Mouse (Mus musculus): ENCODE results near the gene Reep6. TPM values are rescaled to one million over a fixed set of nuclear protein-coding genes. Genes with fewer than 3 reads are reported as not detected.

Gene Reep6
- total RNA-seq (2012; rRNA removed): 13.3 and 21.8 TPM in 2 replicates

GRCm38 (mm10) chr10:80329273-80330081 is at the start of gene Reep6, which contains the start of gene Pcsk4:
Gene Reep6, plus strand, starts transcription at chr10:80329953.
Gene Pcsk4, minus strand, starts transcription at chr10:80329498.
- Histone ChIP-seq H3K27ac (ENCODE audit: insufficient read depth, low read depth, low read length, poor library complexity, severe bottlenecking) (no peak within 1 kb of the TSS), H3K4me3 (ENCODE audit: insufficient read depth in 1 of 2, low read depth in 1 of 2, low read length in 2 of 2, poor library complexity in 1 of 2, severe bottlenecking in 1 of 2) (peak within 1 kb of the TSS; percentile 76 to 93), H3K9ac (ENCODE audit: insufficient read depth, low read depth, low read length, poor library complexity, severe bottlenecking) (peak within 1 kb of the TSS; percentile 82), H3K36me3 (ENCODE audit: control insufficient read depth, insufficient read depth, low read length, poor library complexity, severe bottlenecking) (no peaks in the 10 kb centered on the region; the same call in 1 of the 2 replicates), H3K9me3 (ENCODE audit: control insufficient read depth, insufficient read depth, low read depth, low read length) (no peaks in the 10 kb centered on the region), H3K4me1 (ENCODE audit: control insufficient read depth in 2 of 2, insufficient read depth in 2 of 2, low read length in 2 of 2, poor library complexity in 1 of 2) (peaks cover 0 to 21% of the 10 kb centered on the region in 2 experiments; a peak in 2 of 4 replicates)
- TF ChIP-seq HCFC1 (IDR thresholded peaks at IDR 0.05; ENCODE audit: borderline replicate concordance, insufficient read depth, low read length): 0 out of 2 replicates have a peak, but pooled peaks have one; percentile 22
- no peak for TF ChIP-seq MAFK (IDR thresholded peaks at IDR 0.05; ENCODE audit: insufficient read depth, low read depth, low read length)
- TF ChIP-seq CHD2 (IDR thresholded peaks at IDR 0.05; ENCODE audit: low read depth, low read length): peak; percentile 67; the same call in 1 of the 2 replicates
- DNase-seq (ENCODE audit: low read depth, low spot score): peak; percentile 100
- in situ Hi-C loops (cut with MboI; ENCODE audit: low sequenced_read_pairs in 2 of 2, unreplicated experiment in 2 of 2): no loop called here

GRCm38 (mm10) chr10:80281304-80281703 is 48.4 kb upstream of the Reep6 start:
- no peak overlapping the region; the same call in 1 of the 2 replicates for H3K9ac ChIP-seq (ENCODE audit: insufficient read depth, low read depth, low read length, poor library complexity, severe bottlenecking)
- no peak overlapping the region for H3K4me3 ChIP-seq (ENCODE audit: insufficient read depth in 1 of 2, low read depth in 1 of 2, low read length in 2 of 2, poor library complexity in 1 of 2, severe bottlenecking in 1 of 2)
- TF ChIP-seq ZNF384 (IDR thresholded peaks at IDR 0.05; ENCODE audit: low read depth, low read length): no peak
- peaks cover 85% of the 10 kb centered on the region for H3K36me3 ChIP-seq (ENCODE audit: control insufficient read depth, insufficient read depth, low read length, poor library complexity, severe bottlenecking)
- in situ Hi-C loops (cut with MboI; ENCODE audit: low sequenced_read_pairs in 2 of 2, unreplicated experiment in 2 of 2): no loop called here
- no peaks in the 10 kb centered on the region for H3K9me3 ChIP-seq (ENCODE audit: control insufficient read depth, insufficient read depth, low read depth, low read length)
- no peak overlapping the region for H3K27ac ChIP-seq (ENCODE audit: insufficient read depth, low read depth, low read length, poor library complexity, severe bottlenecking)
- H3K4me1 ChIP-seq (ENCODE audit: control insufficient read depth in 2 of 2, insufficient read depth in 2 of 2, low read length in 2 of 2, poor library complexity in 1 of 2): peaks cover 0 to 19% of the 10 kb centered on the region in 2 experiments; a peak in 1 of 4 replicates
- no peak for DNase-seq (ENCODE audit: low read depth, low spot score)

GRCm38 (mm10) chr10:80281921-80282371 is 47.8 kb upstream of the Reep6 start:
- H3K4me3 ChIP-seq (ENCODE audit: insufficient read depth in 1 of 2, low read depth in 1 of 2, low read length in 2 of 2, poor library complexity in 1 of 2, severe bottlenecking in 1 of 2): no peak overlapping the region
- H3K27ac ChIP-seq (ENCODE audit: insufficient read depth, low read depth, low read length, poor library complexity, severe bottlenecking): no peak overlapping the region
- peaks cover 85% of the 10 kb centered on the region for H3K36me3 ChIP-seq (ENCODE audit: control insufficient read depth, insufficient read depth, low read length, poor library complexity, severe bottlenecking)
- TF ChIP-seq ZNF384 (IDR thresholded peaks at IDR 0.05; ENCODE audit: low read depth, low read length) (no peak), HCFC1 (IDR thresholded peaks at IDR 0.05; ENCODE audit: borderline replicate concordance, insufficient read depth, low read length) (no peak)
- H3K4me1 ChIP-seq (ENCODE audit: control insufficient read depth in 2 of 2, insufficient read depth in 2 of 2, low read length in 2 of 2, poor library complexity in 1 of 2): peaks cover 0 to 19% of the 10 kb centered on the region in 2 experiments; a peak in 1 of 4 replicates
- in situ Hi-C loops (cut with MboI; ENCODE audit: low sequenced_read_pairs in 2 of 2, unreplicated experiment in 2 of 2): no loop called here
- H3K9ac ChIP-seq (ENCODE audit: insufficient read depth, low read depth, low read length, poor library complexity, severe bottlenecking): no peak overlapping the region
- no peak for DNase-seq (ENCODE audit: low read depth, low spot score)
- H3K9me3 ChIP-seq (ENCODE audit: control insufficient read depth, insufficient read depth, low read depth, low read length): no peaks in the 10 kb centered on the region

- Histone ChIP-seq H3K9me3 (ENCODE audit: control insufficient read depth, insufficient read depth, low read depth, low read length) (no peaks in the 10 kb centered on the region), H3K4me3 (ENCODE audit: insufficient read depth in 1 of 2, low read depth in 1 of 2, low read length in 2 of 2, poor library complexity in 1 of 2, severe bottlenecking in 1 of 2) (no peak overlapping the region), H3K4me1 (ENCODE audit: control insufficient read depth in 2 of 2, insufficient read depth in 2 of 2, low read length in 2 of 2, poor library complexity in 1 of 2) (peaks cover 0 to 19% of the 10 kb centered on the region in 2 experiments; a peak in 1 of 4 replicates), H3K9ac (ENCODE audit: insufficient read depth, low read depth, low read length, poor library complexity, severe bottlenecking) (no peak overlapping the region), H3K27ac (ENCODE audit: insufficient read depth, low read depth, low read length, poor library complexity, severe bottlenecking) (no peak overlapping the region), H3K36me3 (ENCODE audit: control insufficient read depth, insufficient read depth, low read length, poor library complexity, severe bottlenecking) (peaks cover 85% of the 10 kb centered on the region)
- TF ChIP-seq MAFK (IDR thresholded peaks at IDR 0.05; ENCODE audit: insufficient read depth, low read depth, low read length) (no peak), ZNF384 (IDR thresholded peaks at IDR 0.05; ENCODE audit: low read depth, low read length) (no peak), CHD2 (IDR thresholded peaks at IDR 0.05; ENCODE audit: low read depth, low read length) (no peak), HCFC1 (IDR thresholded peaks at IDR 0.05; ENCODE audit: borderline replicate concordance, insufficient read depth, low read length) (no peak), ZC3H11A (IDR thresholded peaks at IDR 0.05; ENCODE audit: borderline replicate concordance, low read depth, low read length) (no peak)
- no peak for DNase-seq (ENCODE audit: low read depth, low spot score)
- in situ Hi-C loops (cut with MboI; ENCODE audit: low sequenced_read_pairs in 2 of 2, unreplicated experiment in 2 of 2): no loop called here
Observed at GRCm38 (mm10) chr10:80282481-80283441, 47.0 kb upstream of the Reep6 start.
